Mouse (Mus musculus): ENCODE measurements around the gene Matn1.

DNA sequence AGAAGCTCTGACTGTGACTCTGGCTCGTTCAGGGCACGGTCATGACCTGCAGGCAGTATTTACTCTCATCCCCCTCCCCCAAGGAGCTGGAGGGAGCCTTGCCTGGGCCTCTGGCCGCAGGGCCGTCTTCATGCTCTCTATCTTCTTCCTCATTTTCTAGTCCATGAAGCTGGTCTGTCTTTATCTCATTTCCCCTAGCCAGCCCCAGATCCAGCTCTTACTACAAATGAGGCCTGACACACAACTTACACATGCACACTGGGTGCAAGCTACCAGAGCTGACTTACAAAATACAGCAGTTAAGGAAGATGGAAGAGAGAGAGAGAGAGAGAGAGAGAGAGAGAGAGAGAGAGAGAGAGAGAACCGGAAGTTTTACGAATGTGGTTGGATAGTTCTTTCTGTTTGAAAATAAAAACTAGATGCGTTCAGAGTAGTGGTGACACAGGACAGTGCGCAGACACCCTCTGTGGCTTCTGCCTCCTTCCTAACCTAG is 41.9 kb upstream of the Matn1 start:
- TF ChIP-seq CTCF (IDR thresholded peaks at IDR 0.05; ENCODE audit: low read depth), result no peak
- TF ChIP-seq EP300 (optimal IDR thresholded peaks at IDR 0.05), result no peak

Measured in stomach, postnatal 0 days (tissue).